Mouse (Mus musculus): Measurements from ENCODE around the gene Hnf1a.

GRCm38 (mm10) chr5:114914855-114915254, 56.0 kb downstream of the Hnf1a start:
- no peak for TF ChIP-seq POLR2AphosphoS2 (IDR thresholded peaks at IDR 0.05; ENCODE audit: insufficient read length, low read depth)
- no peak for TF ChIP-seq TCF12 (IDR thresholded peaks at IDR 0.05; ENCODE audit: insufficient read depth, poor library complexity, severe bottlenecking)

All from myocyte (in vitro differentiated cells).